Mouse (Mus musculus): ENCODE measurements around the gene Krt32.

GRCm38 (mm10) chr11:100124901-100125300, 36.9 kb upstream of the Krt32 start:
- TF ChIP-seq POLR2A (IDR thresholded peaks at IDR 0.05; ENCODE audit: low read depth, low read length): no peak
- no peak for TF ChIP-seq CTCF (IDR thresholded peaks at IDR 0.05; ENCODE audit: extremely low read depth, insufficient read length, insufficient replicate concordance, low read depth, low read length)

Data from small intestine, adult 2 months (tissue).